Mouse (Mus musculus): ENCODE measurements around the gene Cdx4. TPM values are rescaled to one million over a fixed set of nuclear protein-coding genes. Genes with fewer than 3 reads are reported as not detected.

Gene Cdx4
- total RNA-seq, 2 experiments from 2014 or later, result not detected

DNA sequence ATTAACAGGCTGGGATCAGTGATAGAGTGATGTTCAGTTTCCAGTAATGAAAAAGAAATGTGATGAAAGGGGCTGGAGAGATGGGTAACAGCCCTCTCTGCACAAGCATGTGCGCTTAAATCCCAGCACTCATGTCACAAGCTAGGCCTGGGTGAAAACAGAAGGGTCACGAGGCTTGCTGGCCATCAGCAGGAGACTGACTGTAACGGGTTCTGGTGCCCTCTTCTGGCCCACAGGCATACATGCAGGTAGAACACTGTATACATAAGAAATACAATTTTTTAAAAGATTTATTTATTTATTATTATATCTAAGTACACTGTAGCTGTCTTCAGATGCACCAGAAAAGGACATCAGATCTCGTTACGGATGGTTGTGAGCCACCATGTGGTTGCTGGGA lies 53.1 kb downstream of the Cdx4 start:
- no peak for DNase-seq (ENCODE audit: low spot score in 2 of 2)

Other genes with a start within 250 kb of the Cdx4 start
- gene Nap1l2, start 134.8 kb upstream of the Cdx4 start, total RNA-seq (2021), result 10 to 100 TPM; 82.2 to 90.0 TPM
- gene Chic1, start 35.1 kb downstream of the Cdx4 start, total RNA-seq (2021), result 10 to 100 TPM; 22.7 to 24.3 TPM
- not detected for gene Tsx, start 93.1 kb downstream of the Cdx4 start, total RNA-seq (2021)
- gene Gm26992, start 100.6 kb downstream of the Cdx4 start, total RNA-seq (2021), result not detected

All from layer of hippocampus, adult 18-20 months (tissue).